Mouse (Mus musculus): ENCODE measurements around the gene Wdfy2. TPM values are rescaled to one million over a fixed set of nuclear protein-coding genes. Genes with fewer than 3 reads are reported as not detected.
"Not testable (repeated sequence)": the region's sequence is repeated elsewhere in the genome, so short reads cannot be mapped to it uniquely, and the experiment has no call there.

Wdfy2 gene
- polyA plus RNA-seq, 1 experiment from 2014 or later, result 7.4 TPM

- no peak overlapping the region for H3K27ac ChIP-seq (replicated peaks)
- H3K9ac ChIP-seq (replicated peaks), result no peak overlapping the region
- no peaks in the 10 kb centered on the region for H3K27me3 ChIP-seq (replicated peaks)
- no peak overlapping the region for H3K4me3 ChIP-seq (replicated peaks)
- H3K36me3 ChIP-seq, result no peaks in the 10 kb centered on the region
- no peak for ATAC-seq (ENCODE audit: low FRiP score)
- H3K4me2 ChIP-seq, result no peak overlapping the region
- H3K9me3 ChIP-seq (replicated peaks), result no peaks in the 10 kb centered on the region
- WGBS, result 91% methylated on average over 8 of the region's 8 CpGs
- no peaks in the 10 kb centered on the region for H3K4me1 ChIP-seq
Measured at GRCm38 (mm10) chr14:62825575-62826332, 11.7 kb upstream of the Wdfy2 start.

- no peak overlapping the region for H3K4me2 ChIP-seq
Measured at GRCm38 (mm10) chr14:62829291-62829690, 8.2 kb upstream of the Wdfy2 start.

GRCm38 (mm10) chr14:62831691-62832275 is 5.7 kb upstream of the Wdfy2 start:
- ATAC-seq (ENCODE audit: low FRiP score), result no peak
- 95% methylated on average over 3 of the region's 3 CpGs for WGBS
- no peak overlapping the region for H3K4me2 ChIP-seq
- H3K9ac ChIP-seq (replicated peaks), result no peak overlapping the region
- H3K4me1 ChIP-seq, result no peaks in the 10 kb centered on the region
- no peak overlapping the region for H3K4me3 ChIP-seq (replicated peaks)
- no peaks in the 10 kb centered on the region for H3K27me3 ChIP-seq (replicated peaks)
- H3K36me3 ChIP-seq, result no peaks in the 10 kb centered on the region
- no peak overlapping the region for H3K27ac ChIP-seq (replicated peaks)
- H3K9me3 ChIP-seq (replicated peaks), result no peaks in the 10 kb centered on the region

More at GRCm38 (mm10) chr14:62829291-62829690, 8.2 kb upstream of the Wdfy2 start:
- Histone ChIP-seq H3K4me3 (replicated peaks) (no peak overlapping the region), H3K4me1 (no peaks in the 10 kb centered on the region), H3K36me3 (no peaks in the 10 kb centered on the region), H3K9ac (replicated peaks) (no peak overlapping the region), H3K9me3 (replicated peaks) (no peaks in the 10 kb centered on the region), H3K27ac (replicated peaks) (no peak overlapping the region), H3K27me3 (replicated peaks) (no peaks in the 10 kb centered on the region)
- WGBS, result 27% methylated on average over 6 of the region's 6 CpGs
- no peak for ATAC-seq (ENCODE audit: low FRiP score)

DNA sequence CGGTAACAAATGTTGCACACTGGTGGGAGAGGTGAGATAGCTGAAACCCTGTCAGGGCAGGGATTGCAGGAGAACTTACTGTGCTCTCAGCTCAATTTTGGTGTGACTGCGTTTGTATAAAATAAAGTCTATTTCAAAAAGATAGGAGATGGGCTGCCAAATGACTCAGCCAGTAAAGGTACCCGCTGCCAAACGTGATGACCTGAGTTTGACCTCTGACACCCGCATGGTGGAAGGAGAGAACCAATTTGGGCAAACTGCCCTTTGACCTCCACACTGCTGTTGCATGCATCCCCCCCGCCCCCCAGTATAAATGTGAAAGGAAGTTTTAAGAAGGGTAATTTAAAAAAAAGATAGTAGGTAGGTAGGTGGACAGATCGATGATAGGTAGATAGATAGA is 4.4 kb upstream of the Wdfy2 start:
- H3K4me2 ChIP-seq, result no peak overlapping the region
- H3K27me3 ChIP-seq (replicated peaks), result no peaks in the 10 kb centered on the region
- no peak overlapping the region for H3K9ac ChIP-seq (replicated peaks)
- 81% methylated on average over 7 of the region's 7 CpGs for WGBS
- no peak overlapping the region for H3K4me3 ChIP-seq (replicated peaks)
- no peak overlapping the region for H3K27ac ChIP-seq (replicated peaks)
- H3K9me3 ChIP-seq (replicated peaks), result no peaks in the 10 kb centered on the region
- no peaks in the 10 kb centered on the region for H3K4me1 ChIP-seq
- ATAC-seq (ENCODE audit: low FRiP score), result no peak
- H3K36me3 ChIP-seq, result no peaks in the 10 kb centered on the region

DNA sequence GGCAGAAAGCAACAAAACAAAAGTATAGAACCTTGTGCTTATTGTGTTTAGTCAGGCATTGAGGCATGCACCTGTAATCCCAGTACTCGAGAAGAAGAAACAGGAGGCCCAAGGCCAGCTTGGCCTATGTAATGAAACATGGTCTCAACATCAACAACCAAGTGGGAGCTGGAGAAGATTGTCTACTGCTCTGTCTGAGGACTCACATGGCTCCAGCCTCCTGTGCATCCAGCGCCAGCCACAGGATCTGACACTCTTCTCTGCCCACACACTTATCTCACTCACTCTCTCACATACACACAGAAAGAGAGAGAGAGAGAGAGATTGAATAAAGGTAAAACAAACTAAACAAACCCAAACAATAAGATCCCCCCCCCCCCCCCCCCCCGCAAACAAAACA is 3.9 kb upstream of the Wdfy2 start:
- Histone ChIP-seq H3K9me3 (replicated peaks) (no peaks in the 10 kb centered on the region), H3K9ac (replicated peaks) (no peak overlapping the region), H3K4me2 (no peak overlapping the region), H3K36me3 (no peaks in the 10 kb centered on the region), H3K27ac (replicated peaks) (no peak overlapping the region), H3K4me1 (peaks cover 3% of the 10 kb centered on the region), H3K4me3 (replicated peaks) (no peak overlapping the region), H3K27me3 (replicated peaks) (no peaks in the 10 kb centered on the region)
- 62% methylated on average over 3 of the region's 3 CpGs for WGBS
- no peak for ATAC-seq (ENCODE audit: low FRiP score)

DNA sequence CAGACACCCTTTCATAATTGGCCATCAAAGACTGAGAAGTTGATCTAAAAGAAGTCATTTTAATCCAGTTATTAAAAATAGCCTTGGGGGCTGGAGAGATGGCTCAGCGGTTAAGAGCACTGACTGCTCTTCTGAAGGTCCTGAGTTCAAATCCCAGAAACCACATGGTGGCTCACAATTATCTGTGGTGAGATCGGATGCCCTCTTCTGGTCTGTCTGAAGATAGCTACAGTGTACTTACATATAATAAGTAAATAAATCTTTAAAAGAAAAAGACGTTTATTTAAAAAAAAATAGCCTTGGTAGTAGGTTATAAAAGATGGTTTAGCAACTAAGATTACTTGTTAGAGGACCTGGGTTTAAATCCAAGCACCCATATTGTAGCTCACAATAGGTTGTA is 1.7 kb upstream of the Wdfy2 start:
- not testable (repeated sequence) for H3K4me3 ChIP-seq (replicated peaks); H3K36me3 ChIP-seq; H3K27ac ChIP-seq (replicated peaks); ATAC-seq (ENCODE audit: low FRiP score); H3K9me3 ChIP-seq (replicated peaks); H3K27me3 ChIP-seq (replicated peaks); H3K9ac ChIP-seq (replicated peaks); H3K4me2 ChIP-seq
- WGBS, result 86% methylated on average over 3 of the region's 3 CpGs
- peaks cover 19% of the 10 kb centered on the region for H3K4me1 ChIP-seq

GRCm38 (mm10) chr14:62836926-62837640 is 395 bp upstream of the Wdfy2 start:
- under 1% methylated on average over 37 of the region's 37 CpGs for WGBS

GRCm38 (mm10) chr14:62838336-62838735 is 858 bp downstream of the Wdfy2 start:
- peak overlapping the region; percentile 91 for H3K9ac ChIP-seq (replicated peaks)
- peaks cover 24% of the 10 kb centered on the region for H3K4me1 ChIP-seq
- H3K27ac ChIP-seq (replicated peaks), result peak overlapping the region; percentile 88; the same call in 1 of the 2 replicates
- peak overlapping the region; percentile 93 for H3K4me3 ChIP-seq (replicated peaks)
- peak overlapping the region; percentile 72 for H3K4me2 ChIP-seq
- 10% methylated on average over 9 of the region's 9 CpGs for WGBS
- ATAC-seq (ENCODE audit: low FRiP score), result no peak
- H3K36me3 ChIP-seq, result no peaks in the 10 kb centered on the region
- no peaks in the 10 kb centered on the region for H3K9me3 ChIP-seq (replicated peaks)
- H3K27me3 ChIP-seq (replicated peaks), result no peaks in the 10 kb centered on the region

More at GRCm38 (mm10) chr14:62836926-62837640, 395 bp upstream of the Wdfy2 start:
- H3K4me1 ChIP-seq, result peaks cover 19% of the 10 kb centered on the region
- H3K4me3 ChIP-seq (replicated peaks), result peak overlapping the region; percentile 93
- H3K27me3 ChIP-seq (replicated peaks), result no peaks in the 10 kb centered on the region
- peak; percentile 96 for ATAC-seq (ENCODE audit: low FRiP score)
- H3K4me2 ChIP-seq, result peak overlapping the region; percentile 66
- no peaks in the 10 kb centered on the region for H3K36me3 ChIP-seq
- H3K9me3 ChIP-seq (replicated peaks), result no peaks in the 10 kb centered on the region
- H3K27ac ChIP-seq (replicated peaks), result peak overlapping the region; percentile 85
- peak overlapping the region; percentile 53 for H3K9ac ChIP-seq (replicated peaks)

GRCm38 (mm10) chr14:62841726-62842125 is 4.2 kb downstream of the Wdfy2 start:
- H3K9ac ChIP-seq (replicated peaks), result no peak overlapping the region
- no peak overlapping the region for H3K4me3 ChIP-seq (replicated peaks)
- no peaks in the 10 kb centered on the region for H3K27me3 ChIP-seq (replicated peaks)
- H3K36me3 ChIP-seq, result no peaks in the 10 kb centered on the region
- ATAC-seq (ENCODE audit: low FRiP score), result no peak
- H3K9me3 ChIP-seq (replicated peaks), result no peaks in the 10 kb centered on the region
- H3K4me2 ChIP-seq, result no peak overlapping the region
- no peak overlapping the region for H3K27ac ChIP-seq (replicated peaks)
- H3K4me1 ChIP-seq, result peaks cover 43% of the 10 kb centered on the region

GRCm38 (mm10) chr14:62842495-62842894 is 5.0 kb downstream of the Wdfy2 start:
- ATAC-seq (ENCODE audit: low FRiP score), result no peak
- peaks cover 43% of the 10 kb centered on the region for H3K4me1 ChIP-seq

GRCm38 (mm10) chr14:62842976-62843375 is 5.5 kb downstream of the Wdfy2 start:
- WGBS, result 86% methylated on average over 2 of the region's 2 CpGs
- no peak overlapping the region for H3K9ac ChIP-seq (replicated peaks)
- no peaks in the 10 kb centered on the region for H3K27me3 ChIP-seq (replicated peaks)
- H3K27ac ChIP-seq (replicated peaks), result no peak overlapping the region
- H3K36me3 ChIP-seq, result no peaks in the 10 kb centered on the region
- no peak overlapping the region for H3K4me3 ChIP-seq (replicated peaks)
- peaks cover 43% of the 10 kb centered on the region for H3K4me1 ChIP-seq
- ATAC-seq (ENCODE audit: low FRiP score), result no peak
- H3K9me3 ChIP-seq (replicated peaks), result no peaks in the 10 kb centered on the region
- no peak overlapping the region for H3K4me2 ChIP-seq

More at GRCm38 (mm10) chr14:62842495-62842894, 5.0 kb downstream of the Wdfy2 start:
- Histone ChIP-seq H3K4me3 (replicated peaks) (no peak overlapping the region), H3K9me3 (replicated peaks) (no peaks in the 10 kb centered on the region), H3K9ac (replicated peaks) (no peak overlapping the region), H3K36me3 (no peaks in the 10 kb centered on the region), H3K27me3 (replicated peaks) (no peaks in the 10 kb centered on the region), H3K4me2 (no peak overlapping the region), H3K27ac (replicated peaks) (no peak overlapping the region)

DNA sequence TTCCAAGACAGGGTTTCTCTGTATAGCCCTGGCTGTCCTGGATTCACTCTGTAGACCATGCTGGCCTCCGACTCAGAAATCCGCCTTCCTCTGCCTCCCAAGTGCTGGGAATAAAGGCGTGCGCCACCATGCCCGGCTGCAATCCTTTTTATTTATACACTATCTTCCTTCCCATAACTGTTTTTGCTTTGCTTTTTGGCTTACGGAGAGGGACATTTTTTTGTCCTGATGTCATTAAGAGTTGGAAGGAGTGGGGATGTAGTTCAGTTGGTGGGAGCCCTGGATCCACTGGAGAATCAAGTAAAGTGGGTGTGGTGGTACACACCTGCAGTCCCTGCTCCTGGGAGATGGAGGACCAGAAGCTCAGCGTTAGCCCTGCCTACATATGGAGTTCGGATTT is 6.7 kb downstream of the Wdfy2 start:
- Histone ChIP-seq H3K4me2 (no peak overlapping the region), H3K9ac (replicated peaks) (no peak overlapping the region), H3K9me3 (replicated peaks) (no peaks in the 10 kb centered on the region), H3K4me3 (replicated peaks) (no peak overlapping the region), H3K4me1 (peaks cover 37% of the 10 kb centered on the region), H3K27me3 (replicated peaks) (no peaks in the 10 kb centered on the region), H3K36me3 (no peaks in the 10 kb centered on the region), H3K27ac (replicated peaks) (no peak overlapping the region; the same call in 1 of the 2 replicates)
- WGBS, result 85% methylated on average over 8 of the region's 8 CpGs
- ATAC-seq (ENCODE audit: low FRiP score), result no peak
